Mouse (Mus musculus) embryonic facial prominence, embryonic 11.5 days (tissue): Measurements from ENCODE around the gene Map4k3. TPM values are rescaled to one million over a fixed set of nuclear protein-coding genes. Genes with fewer than 3 reads are reported as not detected.
"Not testable (repeated sequence)": the region's sequence is repeated elsewhere in the genome, so short reads cannot be mapped to it uniquely, and the experiment has no call there.

Experiments used
- ATAC-seq: fragments of 200-750 bp; cut with Nextera tagmentation; replicated peaks from 2 replicates; pipeline ENCODE4 v1.8.0; 2017; ENCODE audit warnings: low read depth; ENCODE audit not compliant: insufficient number of reproducible peaks, low FRiP score, low TSS enrichment
- DNase-seq: peaks from one replicate; pipeline ENCODE4 v3.0.0-alpha.2; 2015; ENCODE audit warnings: low spot score
- H3K27ac ChIP-seq: fragments of 300-500 bp; sonication (generic); replicated peaks from 2 replicates; pipeline ENCODE4 v1.5.1; 2014; ENCODE audit warnings: mild to moderate bottlenecking, low read depth, low read length, control low read depth
- H3K27me3 ChIP-seq: fragments of 300-500 bp; sonication (generic); 2 replicates; pipeline ENCODE4 v1.6.1; 2014; ENCODE audit warnings: mild to moderate bottlenecking, low read length, moderate library complexity, mixed read lengths; ENCODE audit not compliant: control insufficient read depth, insufficient read depth
- H3K36me3 ChIP-seq: fragments of 300-500 bp; sonication (generic); replicated peaks from 2 replicates; pipeline ENCODE4 v1.6.1; 2014; ENCODE audit warnings: low read depth, mild to moderate bottlenecking, low read length, moderate library complexity, mixed read lengths; ENCODE audit not compliant: control insufficient read depth, insufficient read depth
- H3K4me1 ChIP-seq: fragments of 300-500 bp; sonication (generic); 2 replicates; pipeline ENCODE4 v1.6.1; 2014; ENCODE audit warnings: low read length, mixed read lengths; ENCODE audit not compliant: control insufficient read depth, insufficient read depth
- H3K4me2 ChIP-seq: fragments of 300-500 bp; sonication (generic); 2 replicates; pipeline ENCODE4 v1.6.1; 2014; ENCODE audit warnings: low read depth, mild to moderate bottlenecking, control low read depth, low read length, moderate library complexity
- H3K4me3 ChIP-seq: fragments of 300-500 bp; sonication (generic); 2 replicates; pipeline ENCODE4 v1.5.1; 2014; ENCODE audit warnings: low read depth, low read length, control low read depth
- H3K9ac ChIP-seq: fragments of 300-500 bp; sonication (generic); replicated peaks from 2 replicates; pipeline ENCODE4 v1.6.1; 2014; ENCODE audit warnings: mild to moderate bottlenecking, control low read depth, low read length
- H3K9me3 ChIP-seq: fragments of 300-500 bp; sonication (generic); replicated peaks from 2 replicates; pipeline ENCODE4 v1.6.1; 2016; ENCODE audit warnings: mild to moderate bottlenecking, low read length, inconsistent platforms, mixed read lengths; ENCODE audit not compliant: control insufficient read depth
- WGBS: fragments of 180-500 bp; shearing (Covaris S2); extraction: QIAGEN DNeasy Blood & Tissue Kit; methylation state at CpG from one replicate; pipeline ENCODE4 v1.1.7; 2014; 5-methylcytosine and 5-hydroxymethylcytosine counted together
- polyA plus RNA-seq: library from polyadenylated mRNA; unstranded; fragments of >200 nt; fragmentation: Nextera tagmentation; extraction: Ambion mirVana; gene quantifications from 2 replicates; pipeline ENCODE4 v1.2.1, GENCODE M21; 2014

Map4k3 gene
- polyA plus RNA-seq, 1 experiment from 2014 or later, result 30.6 TPM

GRCm38 (mm10) chr17:80734700-80735099 lies 6.4 kb upstream of the Map4k3 start:
- H3K36me3 ChIP-seq, result no peaks in the 10 kb centered on the region
- H3K4me3 ChIP-seq, result no peak overlapping the region
- WGBS, result 72% methylated on average over 6 of the region's 6 CpGs
- no peak for ATAC-seq
- H3K27me3 ChIP-seq, result no peaks in the 10 kb centered on the region
- H3K9ac ChIP-seq, result no peak overlapping the region
- H3K4me2 ChIP-seq, result no peak overlapping the region
- H3K9me3 ChIP-seq, result no peaks in the 10 kb centered on the region
- DNase-seq, result no peak
- H3K27ac ChIP-seq, result no peak overlapping the region
- no peaks in the 10 kb centered on the region for H3K4me1 ChIP-seq

GRCm38 (mm10) chr17:80733121-80733800 lies 5.0 kb upstream of the Map4k3 start:
- no peak overlapping the region for H3K4me2 ChIP-seq
- no peaks in the 10 kb centered on the region for H3K27me3 ChIP-seq
- H3K27ac ChIP-seq, result no peak overlapping the region
- no peak overlapping the region for H3K4me3 ChIP-seq
- H3K4me1 ChIP-seq, result no peaks in the 10 kb centered on the region
- no peaks in the 10 kb centered on the region for H3K9me3 ChIP-seq
- H3K9ac ChIP-seq, result no peak overlapping the region
- WGBS, result 74% methylated on average over 12 of the region's 12 CpGs
- H3K36me3 ChIP-seq, result no peaks in the 10 kb centered on the region
- DNase-seq, result no peak
- no peak for ATAC-seq

- H3K9ac ChIP-seq, result no peak overlapping the region
- no peak for DNase-seq
- H3K27me3 ChIP-seq, result no peaks in the 10 kb centered on the region
- no peaks in the 10 kb centered on the region for H3K36me3 ChIP-seq
- ATAC-seq, result no peak
- no peaks in the 10 kb centered on the region for H3K9me3 ChIP-seq
- no peak overlapping the region for H3K4me3 ChIP-seq
- no peaks in the 10 kb centered on the region for H3K4me1 ChIP-seq
- no peak overlapping the region for H3K27ac ChIP-seq
- H3K4me2 ChIP-seq, result no peak overlapping the region
- WGBS, result 89% methylated on average over 4 of the region's 4 CpGs
Observed at GRCm38 (mm10) chr17:80732256-80732655, 4.0 kb upstream of the Map4k3 start.

GRCm38 (mm10) chr17:80730283-80730682 lies 2.0 kb upstream of the Map4k3 start:
- H3K27ac ChIP-seq, H3K36me3 ChIP-seq, ATAC-seq, DNase-seq, H3K9ac ChIP-seq, H3K27me3 ChIP-seq, H3K4me2 ChIP-seq, H3K4me1 ChIP-seq, H3K4me3 ChIP-seq, H3K9me3 ChIP-seq: not testable (repeated sequence)
- WGBS, result 89% methylated on average over 6 of the region's 6 CpGs

GRCm38 (mm10) chr17:80729825-80730224 lies 1.5 kb upstream of the Map4k3 start:
- no peak overlapping the region for H3K4me2 ChIP-seq
- H3K9ac ChIP-seq, result no peak overlapping the region
- 85% methylated on average over 5 of the region's 5 CpGs for WGBS
- H3K9me3 ChIP-seq, result no peaks in the 10 kb centered on the region
- no peak overlapping the region for H3K27ac ChIP-seq
- DNase-seq (no peak), ATAC-seq (no peak)
- no peak overlapping the region for H3K4me3 ChIP-seq
- H3K36me3 ChIP-seq, result no peaks in the 10 kb centered on the region
- H3K4me1 ChIP-seq, result no peaks in the 10 kb centered on the region; the same call in 1 of the 2 replicates
- H3K27me3 ChIP-seq, result no peaks in the 10 kb centered on the region

- Histone ChIP-seq H3K4me3 (no peak overlapping the region), H3K27ac (no peak overlapping the region; the same call in 1 of the 2 replicates), H3K4me2 (no peak overlapping the region), H3K9ac (no peak overlapping the region), H3K9me3 (no peaks in the 10 kb centered on the region), H3K36me3 (no peaks in the 10 kb centered on the region), H3K27me3 (no peaks in the 10 kb centered on the region), H3K4me1 (no peaks in the 10 kb centered on the region; the same call in 1 of the 2 replicates)
- ATAC-seq (no peak), DNase-seq (no peak)
- 27% methylated on average over 9 of the region's 9 CpGs for WGBS
Observed at GRCm38 (mm10) chr17:80729080-80729749, 930 bp upstream of the Map4k3 start.

GRCm38 (mm10) chr17:80727341-80727951 lies 839 bp downstream of the Map4k3 start:
- Histone ChIP-seq H3K36me3 (no peaks in the 10 kb centered on the region), H3K4me1 (no peaks in the 10 kb centered on the region; the same call in 1 of the 2 replicates), H3K4me2 (peak overlapping the region; percentile 86), H3K4me3 (peak overlapping the region; percentile 91), H3K9me3 (no peaks in the 10 kb centered on the region), H3K27me3 (no peaks in the 10 kb centered on the region), H3K9ac (peak overlapping the region; percentile 96), H3K27ac (peak overlapping the region; percentile 90)
- WGBS, result under 1% methylated on average over 44 of the region's 54 CpGs
- peak; percentile 53 for DNase-seq
- ATAC-seq, result peak; percentile 77

- Histone ChIP-seq H3K9me3 (no peaks in the 10 kb centered on the region), H3K9ac (peak overlapping the region; percentile 40), H3K27me3 (no peaks in the 10 kb centered on the region), H3K36me3 (no peaks in the 10 kb centered on the region), H3K4me2 (peak overlapping the region; percentile 86), H3K27ac (no peak overlapping the region), H3K4me1 (peaks cover 3% of the 10 kb centered on the region), H3K4me3 (peak overlapping the region; percentile 91)
- DNase-seq (peak; percentile 41), ATAC-seq (no peak)
- WGBS, result 16% methylated on average over 8 of the region's 8 CpGs
Observed at GRCm38 (mm10) chr17:80726821-80727220, 1.5 kb downstream of the Map4k3 start.
